Mouse (Mus musculus): ENCODE data around the gene Styk1. TPM values are rescaled to one million over a fixed set of nuclear protein-coding genes. Genes with fewer than 3 reads are reported as not detected.

The Styk1 gene
- total RNA-seq, 2 experiments from 2014 or later: 6.4 to 7.3 TPM

GRCm38 (mm10) chr6:131369866-131370616 is 16.6 kb upstream of the Styk1 start:
- DNase-seq (ENCODE audit: low spot score in 2 of 2): no peak

- DNase-seq (ENCODE audit: low spot score in 2 of 2): peak in 1 of 2 experiments; percentile 47
These were observed 13.7 kb upstream of the Styk1 start for GRCm38 (mm10) chr6:131367101-131367500.

GRCm38 (mm10) chr6:131364353-131364752 is 11.0 kb upstream of the Styk1 start:
- DNase-seq (ENCODE audit: low spot score in 2 of 2): no peak

- DNase-seq (ENCODE audit: low spot score in 2 of 2): no peak
These were observed 9.8 kb upstream of the Styk1 start for GRCm38 (mm10) chr6:131362987-131363765.

GRCm38 (mm10) chr6:131360693-131361092 is 7.3 kb upstream of the Styk1 start:
- DNase-seq (ENCODE audit: low spot score in 2 of 2): peak; percentile 25 to 28

- no peak for DNase-seq (ENCODE audit: low spot score in 2 of 2)
These were observed 6.1 kb upstream of the Styk1 start for GRCm38 (mm10) chr6:131359543-131359942.

- no peak for DNase-seq (ENCODE audit: low spot score in 2 of 2)
These were observed 1.5 kb upstream of the Styk1 start for GRCm38 (mm10) chr6:131354913-131355312.

- DNase-seq (ENCODE audit: low spot score in 2 of 2): no peak
These were observed 6.4 kb downstream of the Styk1 start for GRCm38 (mm10) chr6:131347026-131347425.

GRCm38 (mm10) chr6:131344346-131344745 is 9.1 kb downstream of the Styk1 start:
- DNase-seq (ENCODE audit: low spot score in 2 of 2): no peak

GRCm38 (mm10) chr6:131340082-131340481 is 13.3 kb downstream of the Styk1 start:
- no peak for DNase-seq (ENCODE audit: low spot score in 2 of 2)

GRCm38 (mm10) chr6:131339309-131339708 is 14.1 kb downstream of the Styk1 start:
- no peak for DNase-seq (ENCODE audit: low spot score in 2 of 2)

GRCm38 (mm10) chr6:131338787-131339186 is 14.6 kb downstream of the Styk1 start:
- DNase-seq (ENCODE audit: low spot score in 2 of 2): no peak

GRCm38 (mm10) chr6:131327076-131327475 is 26.3 kb downstream of the Styk1 start:
- DNase-seq (ENCODE audit: low spot score in 2 of 2): no peak

- DNase-seq (ENCODE audit: low spot score in 2 of 2): no peak
These were observed 31.4 kb downstream of the Styk1 start for GRCm38 (mm10) chr6:131321854-131322639.

GRCm38 (mm10) chr6:131316155-131317101 is 37.0 kb downstream of the Styk1 start:
- no peak for DNase-seq (ENCODE audit: low spot score in 2 of 2)

- DNase-seq (ENCODE audit: low spot score in 2 of 2): no peak
These were observed 45.4 kb downstream of the Styk1 start for GRCm38 (mm10) chr6:131308031-131308430.

GRCm38 (mm10) chr6:131304776-131305175 is 48.6 kb downstream of the Styk1 start:
- DNase-seq (ENCODE audit: low spot score in 2 of 2): no peak

- DNase-seq (ENCODE audit: low spot score in 2 of 2): no peak
These were observed 54.9 kb downstream of the Styk1 start for GRCm38 (mm10) chr6:131298531-131298930.

- no peak for DNase-seq (ENCODE audit: low spot score in 2 of 2)
These were observed 58.8 kb downstream of the Styk1 start for GRCm38 (mm10) chr6:131294435-131295112.

GRCm38 (mm10) chr6:131293916-131294315 is 59.5 kb downstream of the Styk1 start:
- no peak for DNase-seq (ENCODE audit: low spot score in 2 of 2)
